Mouse (Mus musculus) MEL (cell line): ENCODE measurements around the gene Igfn1. TPM values are rescaled to one million over a fixed set of nuclear protein-coding genes. Genes with fewer than 3 reads are reported as not detected.
A peak's percentile ranks its signal among the peaks of the same experiment; 100 is the strongest.

Source experiments
- DNase-seq: peaks from one replicate; pipeline ENCODE4 v3.0.0; 2011; ENCODE audit warnings: low read depth, low spot score
- H3K27ac ChIP-seq: 2 replicates; pipeline ENCODE4 v1.5.1; 2012; ENCODE audit warnings: low read depth, mild to moderate bottlenecking, control low read depth, low read length, moderate library complexity; ENCODE audit not compliant: control insufficient read depth
- H3K27me3 ChIP-seq, 2 experiments: fragments of 150-350 bp in 1 of 2; sonication (generic) in 1 of 2; 2 replicates each; pipeline ENCODE4 v1.6.1; 2012; ENCODE audit warnings: low read length in 2 of 2, mild to moderate bottlenecking in 2 of 2, improper control_type of control experiment in 1 of 2, moderate library complexity in 1 of 2; ENCODE audit not compliant: insufficient read depth in 2 of 2, control insufficient read depth in 1 of 2
- H3K36me3 ChIP-seq, 2 experiments: 2 replicates each; pipeline ENCODE4 v1.6.1; 2012 to 2014; ENCODE audit warnings: low read length in 2 of 2, improper control_type of control experiment in 1 of 2, inconsistent platforms in 1 of 2, mild to moderate bottlenecking in 1 of 2; ENCODE audit not compliant: insufficient read depth in 2 of 2, control insufficient read depth in 1 of 2
- H3K4me1 ChIP-seq, 2 experiments: fragments of 150-350 bp in 1 of 2; sonication (generic) in 1 of 2; 2 replicates each; pipeline ENCODE4 v1.6.1; 2012; ENCODE audit warnings: low read length in 2 of 2, improper control_type of control experiment in 1 of 2, mild to moderate bottlenecking in 1 of 2; ENCODE audit not compliant: insufficient read depth in 2 of 2, control insufficient read depth in 1 of 2
- H3K4me3 ChIP-seq, 2 experiments: fragments of 150-350 bp in 1 of 2; sonication (generic) in 1 of 2; 2 replicates each; pipeline ENCODE4 v1.5.1; 2012; ENCODE audit warnings: low read depth in 2 of 2, low read length in 2 of 2, mild to moderate bottlenecking in 2 of 2, moderate library complexity in 2 of 2, control low read depth in 1 of 2, improper control_type of control experiment in 1 of 2; ENCODE audit not compliant: control insufficient read depth in 1 of 2, insufficient read depth in 1 of 2
- H3K79me2 ChIP-seq: 2 replicates; pipeline ENCODE4 v1.6.1; 2012; ENCODE audit warnings: mild to moderate bottlenecking, low read length, moderate library complexity; ENCODE audit not compliant: control insufficient read depth, poor library complexity, insufficient read depth
- H3K9ac ChIP-seq: 2 replicates; pipeline ENCODE4 v1.6.1; 2012; ENCODE audit warnings: low read depth, mild to moderate bottlenecking, control low read depth, low read length, moderate library complexity; ENCODE audit not compliant: control insufficient read depth, poor library complexity, severe bottlenecking
- H3K9me3 ChIP-seq: fragments of 150-350 bp; sonication (generic); replicated peaks from 2 replicates; pipeline ENCODE4 v1.6.1; 2012; ENCODE audit warnings: mild to moderate bottlenecking, low read length, improper control_type of control experiment, moderate library complexity; ENCODE audit not compliant: insufficient read depth
- CTCF ChIP-seq, 3 experiments: IDR thresholded peaks in 2 of 3; conservative IDR thresholded peaks in 1 of 3; 2 replicates each; pipeline ENCODE4 v1.5.1; 2011 to 2012; ENCODE audit warnings: low read length in 3 of 3, low read depth in 2 of 3, mild to moderate bottlenecking in 2 of 3, improper control_type of control experiment in 1 of 3, inconsistent platforms in 1 of 3, mixed read lengths in 1 of 3, moderate library complexity in 1 of 3; ENCODE audit not compliant: control insufficient read depth in 1 of 3, insufficient read depth in 1 of 3, poor library complexity in 1 of 3, severe bottlenecking in 1 of 3
- MYB ChIP-seq: IDR thresholded peaks from 2 replicates; pipeline ENCODE4 v1.6.1; 2011; ENCODE audit warnings: mild to moderate bottlenecking, low read depth, low read length, improper control_type of control experiment
- POLR2A ChIP-seq, 2 experiments: IDR thresholded peaks; 2 replicates each; pipeline ENCODE4 v1.6.1; 2011 to 2012; ENCODE audit warnings: low read length in 2 of 2, mild to moderate bottlenecking in 2 of 2, control low read depth in 1 of 2, improper control_type of control experiment in 1 of 2, low read depth in 1 of 2, moderate library complexity in 1 of 2; ENCODE audit not compliant: control insufficient read depth in 1 of 2, insufficient read depth in 1 of 2, poor library complexity in 1 of 2
- SIN3A ChIP-seq: IDR thresholded peaks from 2 replicates; pipeline ENCODE4 v1.6.1; 2012; ENCODE audit warnings: low read length, improper control_type of control experiment, inconsistent platforms
- SMC3 ChIP-seq: IDR thresholded peaks from 2 replicates; pipeline ENCODE4 v1.6.1; 2011; ENCODE audit warnings: low read depth, low read length, improper control_type of control experiment
- ZC3H11A ChIP-seq: IDR thresholded peaks from 2 replicates; pipeline ENCODE4 v1.6.1; 2012; ENCODE audit warnings: low read depth, mild to moderate bottlenecking, inconsistent platforms, low read length, improper control_type of control experiment
- polyA plus RNA-seq, 2 experiments: library from polyadenylated mRNA; stranded (reverse) in 1 of 2; unstranded in 1 of 2; fragments of >175 nt in 1 of 2; fragments of >200 nt in 1 of 2; gene quantifications; 2 replicates each; pipeline versions ENCODE4 v1.2.1 to v1.2.4; 2012; ENCODE audit warnings: low replicate concordance in 2 of 2, low read depth in 1 of 2; ENCODE audit not compliant: insufficient read length in 2 of 2, insufficient read depth in 1 of 2, missing spikeins in 1 of 2
- total RNA-seq: library from RNA; depleted of rRNA; stranded (reverse); fragments of 300-350 nt; gene quantifications from 2 replicates; pipeline ENCODE4 v1.2.3, GENCODE M21; 2012

Gene Igfn1
- total and polyA plus RNA-seq, 3 experiments = 0.14 to 0.15 TPM; not detected in 1

- peak within 1 kb of the TSS; percentile 44 for H3K9ac ChIP-seq
- H3K4me3 ChIP-seq = peak within 1 kb of the TSS; percentile 60 to 64
- no peaks in the 10 kb centered on the region for H3K79me2 ChIP-seq
- H3K27me3 ChIP-seq = no peaks in the 10 kb centered on the region; a peak in 3 of 4 replicates
- no peak within 1 kb of the TSS for H3K27ac ChIP-seq
- H3K36me3 ChIP-seq = peaks cover 0 to 9% of the 10 kb centered on the region in 2 experiments; a peak in 2 of 4 replicates
- 0 out of 6 replicates have a peak, but pooled peaks of 1 of the 3 experiments have one; percentile 7 for TF ChIP-seq CTCF (IDR thresholded peaks at IDR 0.05 in 2 of 3, conservative IDR thresholded peaks at IDR 0.05 in 1 of 3; ENCODE audit: control insufficient read depth in 1 of 3, insufficient read depth in 1 of 3, low read depth in 2 of 3, low read length in 3 of 3, poor library complexity in 1 of 3, severe bottlenecking in 1 of 3)
- no peak for TF ChIP-seq ZC3H11A
- peaks cover 0 to 18% of the 10 kb centered on the region in 2 experiments; a peak in 2 of 4 replicates for H3K4me1 ChIP-seq
- no peaks in the 10 kb centered on the region for H3K9me3 ChIP-seq
- peak; percentile 87 for DNase-seq
Observed at GRCm38 (mm10) chr1:136007211-136008158, 1.3 kb upstream of the Igfn1 start, which contains the start of gene Tmem9. Tmem9 (plus strand) TSS chr1:136008150.

- DNase-seq = no peak
- Histone ChIP-seq H3K9ac (no peak overlapping the region), H3K36me3 (no peaks in the 10 kb centered on the region), H3K27me3 (peaks cover 3% of the 10 kb centered on the region in 2 experiments; a peak in 3 of 4 replicates), H3K4me3 (no peak overlapping the region), H3K4me1 (no peaks in the 10 kb centered on the region)
- TF ChIP-seq SIN3A (no peak), SMC3 (no peak), POLR2A (IDR thresholded peaks at IDR 0.05; ENCODE audit: control insufficient read depth in 1 of 2, insufficient read depth in 1 of 2, low read depth in 1 of 2, low read length in 2 of 2, poor library complexity in 1 of 2) (no peak), MYB (no peak)
- TF ChIP-seq, all 39 proteins: peak for 0
- Histone ChIP-seq H3K27ac (no peak overlapping the region), H3K9me3 (no peaks in the 10 kb centered on the region), H3K79me2 (no peaks in the 10 kb centered on the region)
Observed at GRCm38 (mm10) chr1:136001438-136001837, 4.7 kb downstream of the Igfn1 start.

GRCm38 (mm10) chr1:135999720-136000287, 6.3 kb downstream of the Igfn1 start:
- no peak for TF ChIP-seq SIN3A
- no peak overlapping the region for H3K27ac ChIP-seq
- H3K4me1 ChIP-seq = peaks cover 4 to 9% of the 10 kb centered on the region in 2 experiments
- H3K36me3 ChIP-seq = peaks cover 0 to 3% of the 10 kb centered on the region in 2 experiments; a peak in 1 of 4 replicates
- DNase-seq = no peak
- H3K27me3 ChIP-seq = peaks cover 3% of the 10 kb centered on the region in 2 experiments; a peak in 1 of 4 replicates
- H3K79me2 ChIP-seq = no peaks in the 10 kb centered on the region
- no peaks in the 10 kb centered on the region for H3K9me3 ChIP-seq
- no peak overlapping the region for H3K4me3 ChIP-seq
- no peak overlapping the region for H3K9ac ChIP-seq
